Mouse (Mus musculus) embryonic facial prominence, embryonic 12.5 days (tissue): ENCODE measurements around the gene Strc. TPM values are rescaled to one million over a fixed set of nuclear protein-coding genes. Genes with fewer than 3 reads are reported as not detected.

Source experiments
- ATAC-seq: fragments of 200-750 bp; cut with Nextera tagmentation; 2 replicates; pipeline ENCODE4 v1.8.0; 2017; ENCODE audit not compliant: insufficient number of reproducible peaks, insufficient read depth, low FRiP score, low TSS enrichment
- H3K27ac ChIP-seq: fragments of 300-500 bp; sonication (generic); 2 replicates; pipeline ENCODE4 v1.5.1; 2016; ENCODE audit warnings: mild to moderate bottlenecking
- H3K27me3 ChIP-seq: fragments of 300-500 bp; sonication (generic); 2 replicates; pipeline ENCODE4 v1.6.1; 2016; ENCODE audit warnings: mild to moderate bottlenecking, moderate library complexity
- H3K36me3 ChIP-seq: fragments of 300-500 bp; sonication (generic); 2 replicates; pipeline ENCODE4 v1.6.1; 2016; ENCODE audit warnings: mild to moderate bottlenecking
- H3K4me1 ChIP-seq: fragments of 300-500 bp; sonication (generic); 2 replicates; pipeline ENCODE4 v1.6.1; 2016
- H3K4me2 ChIP-seq: fragments of 300-500 bp; sonication (generic); replicated peaks from 2 replicates; pipeline ENCODE4 v1.6.1; 2016; ENCODE audit warnings: mild to moderate bottlenecking, moderate library complexity
- H3K4me3 ChIP-seq: fragments of 300-500 bp; sonication (generic); 2 replicates; pipeline ENCODE4 v1.5.1; 2016; ENCODE audit warnings: mild to moderate bottlenecking
- H3K9ac ChIP-seq: fragments of 300-500 bp; sonication (generic); 2 replicates; pipeline ENCODE4 v1.6.1; 2016; ENCODE audit warnings: mild to moderate bottlenecking, moderate library complexity
- H3K9me3 ChIP-seq: fragments of 300-500 bp; sonication (generic); 2 replicates; pipeline ENCODE4 v1.6.1; 2016; ENCODE audit warnings: mild to moderate bottlenecking, moderate library complexity
- WGBS: fragments of 180-500 bp; shearing (Covaris S2); methylation state at CpG from one replicate; pipeline ENCODE4 v1.1.7; 2016; 5-methylcytosine and 5-hydroxymethylcytosine counted together
- polyA plus RNA-seq: library from polyadenylated mRNA; unstranded; fragments of >200 nt; fragmentation: Nextera tagmentation; extraction: Ambion mirVana; gene quantifications from 2 replicates; pipeline ENCODE4 v1.2.1, GENCODE M21; 2016

Strc gene
- polyA plus RNA-seq, 1 experiment from 2014 or later: 0.03 TPM

- H3K4me2 ChIP-seq: no peak overlapping the region
- H3K4me3 ChIP-seq: no peak overlapping the region
- H3K27me3 ChIP-seq: no peaks in the 10 kb centered on the region
- no peak for ATAC-seq
- no peaks in the 10 kb centered on the region for H3K36me3 ChIP-seq
- no peak overlapping the region for H3K27ac ChIP-seq
- no peaks in the 10 kb centered on the region for H3K4me1 ChIP-seq
- no peaks in the 10 kb centered on the region for H3K9me3 ChIP-seq
- no peak overlapping the region for H3K9ac ChIP-seq
Observed at GRCm38 (mm10) chr2:121403296-121403695, 16.3 kb upstream of the Strc start.

DNA sequence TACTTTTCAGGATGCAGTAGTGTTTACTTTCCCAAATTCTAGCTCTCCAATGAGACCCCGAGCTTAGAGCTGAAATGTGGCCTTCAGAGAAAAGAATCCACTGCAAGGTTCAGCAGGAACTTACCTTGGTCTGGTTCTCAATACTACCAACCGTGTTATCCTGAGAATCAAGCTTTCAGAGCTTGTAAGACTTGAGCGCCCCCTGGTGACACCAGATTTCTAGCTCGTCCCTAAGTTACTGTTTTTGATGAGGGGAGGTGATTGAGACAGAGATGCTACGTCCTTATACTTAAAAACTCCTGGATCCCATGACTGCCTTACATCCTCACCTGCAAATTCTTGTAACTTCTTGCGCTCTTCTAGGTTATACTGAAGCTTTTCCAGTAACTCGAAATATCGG, 9.7 kb upstream of the Strc start:
- no peaks in the 10 kb centered on the region for H3K27me3 ChIP-seq
- WGBS: 16% methylated on average over 8 of the region's 8 CpGs
- no peak overlapping the region for H3K4me2 ChIP-seq
- H3K36me3 ChIP-seq: no peaks in the 10 kb centered on the region
- no peaks in the 10 kb centered on the region for H3K9me3 ChIP-seq
- H3K4me3 ChIP-seq: no peak overlapping the region
- no peaks in the 10 kb centered on the region for H3K4me1 ChIP-seq
- no peak overlapping the region for H3K27ac ChIP-seq
- no peak for ATAC-seq
- no peak overlapping the region for H3K9ac ChIP-seq

DNA sequence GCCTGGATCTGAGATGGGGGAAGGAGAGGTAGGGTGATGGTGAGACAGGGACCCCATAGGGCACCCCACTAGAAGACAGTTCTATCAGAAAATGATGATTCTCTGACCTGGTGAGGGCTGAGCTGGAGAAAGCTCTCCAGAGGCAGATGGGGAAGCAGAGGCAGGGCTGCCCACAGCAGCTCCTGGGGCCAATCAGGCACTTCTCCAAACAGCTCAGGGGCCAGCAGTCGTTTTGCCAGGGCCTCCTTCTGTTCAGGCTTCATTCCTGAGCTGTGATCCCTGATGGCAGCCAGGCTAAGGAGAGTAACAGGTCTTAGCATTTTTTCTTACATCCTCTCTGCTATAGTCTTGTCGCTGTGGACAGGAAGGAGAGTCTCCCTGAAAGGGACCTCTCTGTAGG, 12.2 kb downstream of the Strc start:
- no peak overlapping the region for H3K9ac ChIP-seq
- no peaks in the 10 kb centered on the region for H3K27me3 ChIP-seq
- H3K4me3 ChIP-seq: no peak overlapping the region
- H3K27ac ChIP-seq: no peak overlapping the region
- no peak overlapping the region for H3K4me2 ChIP-seq
- no peak for ATAC-seq
- no peaks in the 10 kb centered on the region for H3K9me3 ChIP-seq
- H3K36me3 ChIP-seq: no peaks in the 10 kb centered on the region
- no peaks in the 10 kb centered on the region for H3K4me1 ChIP-seq
- 50% methylated on average over 2 of the region's 2 CpGs for WGBS

- Histone ChIP-seq H3K4me2 (no peak overlapping the region), H3K27me3 (no peaks in the 10 kb centered on the region), H3K27ac (no peak overlapping the region), H3K36me3 (no peaks in the 10 kb centered on the region), H3K9ac (no peak overlapping the region), H3K4me3 (no peak overlapping the region), H3K4me1 (no peaks in the 10 kb centered on the region), H3K9me3 (no peaks in the 10 kb centered on the region)
- WGBS: 80% methylated on average over 3 of the region's 3 CpGs
- no peak for ATAC-seq
Observed at GRCm38 (mm10) chr2:121372266-121372665, 14.7 kb downstream of the Strc start.

DNA sequence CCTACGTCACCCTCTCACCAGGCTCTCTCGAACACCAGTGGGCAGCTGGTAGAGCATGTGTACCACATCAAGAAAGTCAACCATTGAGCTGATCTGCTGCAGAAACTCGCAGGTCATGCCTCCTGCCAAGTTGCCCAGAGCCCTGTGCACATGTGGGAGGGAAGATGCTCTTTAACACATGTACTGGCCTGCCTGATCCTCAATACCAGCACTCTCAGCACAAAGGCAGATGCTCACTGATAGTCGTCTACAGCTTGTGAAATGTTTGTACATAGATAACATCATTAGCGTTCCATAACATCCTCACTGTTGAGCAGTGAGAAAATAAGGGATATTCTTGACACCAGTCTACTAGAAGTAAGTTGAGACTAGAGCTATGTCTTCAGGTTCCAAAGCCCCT, 16.0 kb downstream of the Strc start:
- Histone ChIP-seq H3K27ac (no peak overlapping the region), H3K4me3 (no peak overlapping the region), H3K4me1 (no peaks in the 10 kb centered on the region), H3K9me3 (no peaks in the 10 kb centered on the region), H3K27me3 (no peaks in the 10 kb centered on the region), H3K4me2 (no peak overlapping the region), H3K36me3 (no peaks in the 10 kb centered on the region), H3K9ac (no peak overlapping the region)
- no peak for ATAC-seq
- WGBS: 84% methylated on average over 5 of the region's 5 CpGs

DNA sequence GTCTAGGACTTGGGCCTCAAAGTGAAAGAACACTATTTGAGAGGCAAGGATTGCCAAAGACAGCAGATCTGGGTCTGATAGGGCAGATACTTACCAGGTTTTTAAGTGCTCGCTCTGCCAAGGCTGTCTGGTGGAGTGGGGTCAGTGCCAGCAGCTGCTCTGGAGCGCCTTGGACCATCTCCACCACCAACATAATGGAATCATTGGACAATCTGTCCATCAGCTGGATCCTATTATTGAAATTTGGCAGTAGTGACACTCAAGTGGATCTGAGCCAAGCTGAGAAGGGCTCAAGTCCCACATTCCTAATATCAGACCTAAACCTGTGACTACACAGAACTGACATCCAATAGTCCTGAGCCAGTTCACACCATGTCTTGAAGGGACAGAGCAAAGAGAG, 18.1 kb downstream of the Strc start:
- Histone ChIP-seq H3K9ac (no peak overlapping the region), H3K27ac (no peak overlapping the region), H3K9me3 (no peaks in the 10 kb centered on the region), H3K4me2 (no peak overlapping the region), H3K4me1 (0 out of 2 replicates have a peak, but pooled peaks cover 2% of the 10 kb centered on the region), H3K36me3 (no peaks in the 10 kb centered on the region), H3K4me3 (no peak overlapping the region), H3K27me3 (no peaks in the 10 kb centered on the region)
- ATAC-seq: no peak
- 88% methylated on average over 2 of the region's 2 CpGs for WGBS

- H3K4me1 ChIP-seq: peaks cover 6% of the 10 kb centered on the region
- ATAC-seq: no peak
- H3K9me3 ChIP-seq: no peaks in the 10 kb centered on the region
- H3K9ac ChIP-seq: no peak overlapping the region
- 86% methylated on average over 3 of the region's 3 CpGs for WGBS
- H3K4me3 ChIP-seq: no peak overlapping the region
- H3K27ac ChIP-seq: no peak overlapping the region
- H3K27me3 ChIP-seq: no peaks in the 10 kb centered on the region
- H3K36me3 ChIP-seq: no peaks in the 10 kb centered on the region
- no peak overlapping the region for H3K4me2 ChIP-seq
Observed at GRCm38 (mm10) chr2:121363656-121364055, 23.3 kb downstream of the Strc start.

- Histone ChIP-seq H3K9ac (no peak overlapping the region), H3K27ac (no peak overlapping the region), H3K4me1 (peaks cover 17% of the 10 kb centered on the region), H3K4me2 (no peak overlapping the region; the same call in 1 of the 2 replicates), H3K27me3 (no peaks in the 10 kb centered on the region), H3K36me3 (no peaks in the 10 kb centered on the region), H3K9me3 (no peaks in the 10 kb centered on the region), H3K4me3 (no peak overlapping the region)
- WGBS: 53% methylated on average over 4 of the region's 4 CpGs
- no peak for ATAC-seq
Observed at GRCm38 (mm10) chr2:121359461-121359860, 27.5 kb downstream of the Strc start.

- Histone ChIP-seq H3K9me3 (no peaks in the 10 kb centered on the region), H3K36me3 (no peaks in the 10 kb centered on the region), H3K4me2 (peak overlapping the region; percentile 59), H3K4me1 (peaks cover 22% of the 10 kb centered on the region), H3K27me3 (no peaks in the 10 kb centered on the region), H3K9ac (peak overlapping the region; percentile 36), H3K27ac (peak overlapping the region; percentile 60), H3K4me3 (peak overlapping the region; percentile 32)
- WGBS: 0% methylated on average over 15 of the region's 16 CpGs
- peak; percentile 60 for ATAC-seq
Observed at GRCm38 (mm10) chr2:121358381-121358780, 28.6 kb downstream of the Strc start.

DNA sequence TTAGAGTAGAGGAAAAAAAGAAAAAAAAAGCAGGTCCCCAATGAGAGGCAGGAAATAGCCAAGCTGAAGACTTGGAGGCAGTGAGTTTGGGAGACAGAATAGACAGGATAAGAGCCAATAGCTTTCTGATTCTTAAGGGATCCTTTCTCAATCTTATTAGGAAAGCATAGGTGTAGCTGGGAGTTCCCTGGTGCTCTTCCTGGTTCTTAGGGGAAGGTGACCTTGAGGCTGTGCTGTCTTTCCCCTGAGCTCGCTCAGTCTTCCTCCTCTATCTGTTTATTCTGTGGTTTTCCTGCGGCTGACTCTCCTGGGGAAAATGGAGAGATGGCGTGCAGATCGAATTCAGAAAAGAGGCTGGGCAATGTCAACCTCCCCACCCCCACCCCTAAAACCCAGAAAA, 29.0 kb downstream of the Strc start:
- Histone ChIP-seq H3K9ac (no peak overlapping the region), H3K36me3 (no peaks in the 10 kb centered on the region), H3K4me1 (peaks cover 22% of the 10 kb centered on the region), H3K4me3 (0 out of 2 replicates have a peak overlapping the region, but pooled peaks have one; percentile 32), H3K27me3 (no peaks in the 10 kb centered on the region), H3K9me3 (no peaks in the 10 kb centered on the region), H3K27ac (no peak overlapping the region), H3K4me2 (peak overlapping the region; percentile 59)
- no peak for ATAC-seq
- whole genome bisulfite sequencing: 1% methylated on average over 4 of the region's 4 CpGs

DNA sequence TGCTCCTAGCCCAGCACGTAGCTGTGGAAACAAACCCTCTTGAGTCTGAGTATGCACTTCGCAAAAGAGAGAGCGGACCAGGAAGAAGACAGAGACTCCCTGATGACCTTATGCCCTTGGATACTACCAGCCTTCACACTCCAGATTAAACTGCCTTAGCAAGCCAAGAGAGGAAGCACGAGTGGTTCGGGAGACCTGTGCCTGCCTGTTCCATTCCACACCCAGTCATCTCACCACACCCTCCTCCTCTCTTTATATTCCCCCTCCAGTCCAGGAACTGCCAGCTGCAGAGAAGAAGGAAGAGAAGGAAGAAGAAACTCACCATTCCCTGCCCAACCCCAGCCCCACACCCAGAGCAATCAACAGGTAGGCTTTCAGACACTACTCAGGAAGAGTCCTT, 29.5 kb downstream of the Strc start, which contains the start of gene Ckmt1:
Ckmt1 (plus strand) TSS at position 221 of the 400 bp plus-strand sequence.
- Histone ChIP-seq H3K4me3 (peak within 1 kb of the TSS; percentile 32), H3K4me2 (peak within 1 kb of the TSS; percentile 59), H3K9me3 (no peaks in the 10 kb centered on the region), H3K27ac (peak within 1 kb of the TSS; percentile 60), H3K27me3 (no peaks in the 10 kb centered on the region), H3K9ac (peak within 1 kb of the TSS; percentile 36), H3K4me1 (peaks cover 22% of the 10 kb centered on the region), H3K36me3 (no peaks in the 10 kb centered on the region)
- ATAC-seq: no peak
- 56% methylated on average over 5 of the region's 5 CpGs for WGBS

GRCm38 (mm10) chr2:121354820-121355592, 32.0 kb downstream of the Strc start, which contains the start of gene Ppip5k1:
Gene Ppip5k1, minus strand, starts transcription at chr2:121355396.
- H3K4me2 ChIP-seq: peak within 1 kb of the TSS; percentile 79
- ATAC-seq: peak; percentile 95
- H3K27ac ChIP-seq: peak within 1 kb of the TSS; percentile 65
- H3K36me3 ChIP-seq: no peaks in the 10 kb centered on the region
- H3K9me3 ChIP-seq: no peaks in the 10 kb centered on the region
- peaks cover 22% of the 10 kb centered on the region for H3K4me1 ChIP-seq
- WGBS: 1% methylated on average over 58 of the region's 58 CpGs
- H3K27me3 ChIP-seq: no peaks in the 10 kb centered on the region
- H3K9ac ChIP-seq: peak within 1 kb of the TSS; percentile 79
- H3K4me3 ChIP-seq: peak within 1 kb of the TSS; percentile 61
